Mouse (Mus musculus) embryonic facial prominence, embryonic 12.5 days (tissue): Measurements from ENCODE around the gene L2hgdh. TPM values are rescaled to one million over a fixed set of nuclear protein-coding genes. Genes with fewer than 3 reads are reported as not detected.

Source experiments
- ATAC-seq: fragments of 200-750 bp; cut with Nextera tagmentation; 2 replicates; pipeline ENCODE4 v1.8.0; 2017; ENCODE audit not compliant: insufficient number of reproducible peaks, insufficient read depth, low FRiP score, low TSS enrichment
- H3K27ac ChIP-seq: fragments of 300-500 bp; sonication (generic); 2 replicates; pipeline ENCODE4 v1.5.1; 2016; ENCODE audit warnings: mild to moderate bottlenecking
- H3K27me3 ChIP-seq: fragments of 300-500 bp; sonication (generic); 2 replicates; pipeline ENCODE4 v1.6.1; 2016; ENCODE audit warnings: mild to moderate bottlenecking, moderate library complexity
- H3K36me3 ChIP-seq: fragments of 300-500 bp; sonication (generic); 2 replicates; pipeline ENCODE4 v1.6.1; 2016; ENCODE audit warnings: mild to moderate bottlenecking
- H3K4me1 ChIP-seq: fragments of 300-500 bp; sonication (generic); 2 replicates; pipeline ENCODE4 v1.6.1; 2016
- H3K4me2 ChIP-seq: fragments of 300-500 bp; sonication (generic); replicated peaks from 2 replicates; pipeline ENCODE4 v1.6.1; 2016; ENCODE audit warnings: mild to moderate bottlenecking, moderate library complexity
- H3K4me3 ChIP-seq: fragments of 300-500 bp; sonication (generic); 2 replicates; pipeline ENCODE4 v1.5.1; 2016; ENCODE audit warnings: mild to moderate bottlenecking
- H3K9ac ChIP-seq: fragments of 300-500 bp; sonication (generic); 2 replicates; pipeline ENCODE4 v1.6.1; 2016; ENCODE audit warnings: mild to moderate bottlenecking, moderate library complexity
- H3K9me3 ChIP-seq: fragments of 300-500 bp; sonication (generic); 2 replicates; pipeline ENCODE4 v1.6.1; 2016; ENCODE audit warnings: mild to moderate bottlenecking, moderate library complexity
- WGBS: fragments of 180-500 bp; shearing (Covaris S2); methylation state at CpG from one replicate; pipeline ENCODE4 v1.1.7; 2016; 5-methylcytosine and 5-hydroxymethylcytosine counted together
- polyA plus RNA-seq: library from polyadenylated mRNA; unstranded; fragments of >200 nt; fragmentation: Nextera tagmentation; extraction: Ambion mirVana; gene quantifications from 2 replicates; pipeline ENCODE4 v1.2.1, GENCODE M21; 2016

Gene L2hgdh
- polyA plus RNA-seq: 19.7 and 21.2 TPM in 2 replicates

DNA sequence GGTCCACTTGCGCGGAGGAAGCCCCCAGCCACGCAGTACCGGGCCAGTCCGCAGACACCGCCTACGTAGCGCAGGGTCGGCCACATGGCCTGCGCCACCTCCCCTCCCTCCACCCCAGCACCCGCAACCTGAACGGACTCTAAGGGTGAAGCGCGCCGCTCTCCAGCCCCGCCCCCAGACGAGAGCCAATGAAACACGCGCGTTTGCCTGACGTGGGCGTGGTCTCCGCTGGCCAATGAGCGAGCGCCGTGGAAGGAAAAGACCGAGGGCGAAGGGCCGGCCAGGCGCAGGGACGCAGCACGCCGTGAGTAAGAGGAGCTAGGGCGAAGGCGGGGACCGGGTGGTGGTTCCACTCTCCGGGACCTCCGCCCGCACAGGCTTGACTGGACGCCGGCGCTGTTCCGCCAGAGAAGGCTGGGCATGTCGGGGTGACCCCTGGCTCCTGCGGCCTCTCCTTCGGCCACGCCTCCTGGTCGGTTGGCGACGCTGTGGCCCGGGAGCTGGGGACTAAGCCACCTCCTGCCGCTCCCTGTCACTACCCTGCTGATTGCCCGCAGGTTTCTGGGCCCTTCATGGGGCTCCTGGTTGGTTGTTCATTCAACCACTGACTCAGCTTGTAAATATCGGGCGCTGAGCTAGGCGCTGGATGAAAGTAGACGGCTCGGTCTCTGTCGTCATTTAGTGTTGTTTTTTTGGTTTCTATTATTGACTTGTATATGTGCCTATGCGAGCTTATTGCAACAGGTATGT lies at the start of gene L2hgdh, which contains the start of gene Atp5s:
TSS of gene L2hgdh (minus strand) at position 163 of the 750 bp plus-strand sequence.
TSS of gene Atp5s (plus strand) at position 240 of the 750 bp plus-strand sequence.
- H3K4me2 ChIP-seq: peak within 1 kb of the TSS; percentile 88
- peak within 1 kb of the TSS; percentile 77 for H3K9ac ChIP-seq
- peak within 1 kb of the TSS; percentile 60 for H3K4me3 ChIP-seq
- H3K9me3 ChIP-seq: 0 out of 2 replicates have a peak, but pooled peaks cover under 1% of the 10 kb centered on the region
- H3K27me3 ChIP-seq: no peaks in the 10 kb centered on the region
- peaks cover 15% of the 10 kb centered on the region; the same call in 1 of the 2 replicates for H3K4me1 ChIP-seq
- H3K36me3 ChIP-seq: peaks cover 8% of the 10 kb centered on the region; the same call in 1 of the 2 replicates
- peak; percentile 96 for ATAC-seq
- peak within 1 kb of the TSS; percentile 85 for H3K27ac ChIP-seq
- WGBS: under 1% methylated on average over 60 of the region's 60 CpGs

DNA sequence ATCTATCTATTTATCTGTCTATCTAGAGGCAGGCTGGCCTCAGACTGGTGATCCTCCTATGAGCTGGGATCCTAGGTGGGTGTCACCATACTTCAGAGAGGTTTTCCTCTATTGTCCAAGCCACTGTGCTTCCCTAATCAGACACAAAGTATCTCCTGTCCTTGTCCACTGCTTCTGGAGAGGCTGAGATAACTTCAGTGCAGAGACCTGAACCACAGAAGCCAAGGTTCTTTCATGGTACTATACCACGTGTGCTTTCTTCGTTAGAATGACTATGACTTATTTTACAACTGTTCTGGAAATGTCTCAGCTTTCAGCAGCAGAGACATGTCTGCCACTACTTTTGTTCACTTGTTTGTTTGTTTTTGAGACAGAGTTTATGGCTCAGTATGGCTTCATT lies 44.2 kb upstream of the L2hgdh start:
- Histone ChIP-seq H3K4me3 (no peak overlapping the region), H3K27me3 (no peaks in the 10 kb centered on the region), H3K27ac (no peak overlapping the region), H3K36me3 (no peaks in the 10 kb centered on the region), H3K9ac (no peak overlapping the region), H3K4me1 (peaks cover 6% of the 10 kb centered on the region), H3K4me2 (no peak overlapping the region), H3K9me3 (no peaks in the 10 kb centered on the region)
- ATAC-seq: no peak
- WGBS: 79% methylated on average over 2 of the region's 2 CpGs

DNA sequence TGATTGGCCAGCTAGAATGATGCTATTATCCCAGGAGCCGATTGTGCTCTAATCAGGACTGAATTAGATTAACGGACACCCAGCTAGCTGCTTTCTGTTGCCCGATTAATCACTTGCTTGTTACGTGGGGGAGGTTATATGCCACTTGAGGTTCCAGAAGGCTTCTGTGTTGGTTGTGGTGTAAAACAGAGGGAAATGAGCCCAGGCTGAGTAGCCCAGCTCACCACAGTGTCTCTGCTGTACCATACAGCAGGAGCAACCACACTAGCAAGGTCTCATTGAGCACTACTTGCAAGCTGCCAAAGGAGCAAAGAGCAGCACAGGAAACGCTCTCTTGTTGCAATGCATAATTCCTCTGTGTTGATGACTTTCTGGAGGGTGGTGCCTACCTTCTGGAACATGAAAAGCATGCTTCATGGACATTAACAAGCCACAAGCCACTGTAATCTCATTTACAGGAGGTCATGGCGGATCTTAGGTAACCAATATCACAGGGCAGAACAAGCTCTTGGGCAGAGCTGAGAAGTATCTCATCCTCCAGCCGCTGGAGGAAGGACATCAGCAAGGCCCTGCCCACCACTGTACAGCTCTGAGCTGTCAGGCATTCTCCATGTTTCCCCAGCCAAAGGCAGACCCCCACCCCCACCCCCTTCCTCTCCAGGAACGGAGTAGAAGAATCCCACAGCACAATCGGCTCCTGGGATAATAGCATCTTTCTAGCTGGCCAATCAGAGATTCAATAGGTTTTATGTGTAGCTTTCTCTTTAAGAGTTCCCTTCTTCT lies 43.0 kb upstream of the L2hgdh start:
- ATAC-seq: 0 out of 2 replicates have a peak, but pooled peaks have one; percentile 28
- no peak overlapping the region for H3K27ac ChIP-seq
- H3K36me3 ChIP-seq: no peaks in the 10 kb centered on the region
- H3K9me3 ChIP-seq: no peaks in the 10 kb centered on the region
- WGBS: 53% methylated on average over 9 of the region's 9 CpGs
- no peaks in the 10 kb centered on the region for H3K27me3 ChIP-seq
- no peak overlapping the region for H3K4me3 ChIP-seq
- no peak overlapping the region for H3K4me2 ChIP-seq
- H3K4me1 ChIP-seq: peaks cover 6% of the 10 kb centered on the region
- no peak overlapping the region for H3K9ac ChIP-seq

DNA sequence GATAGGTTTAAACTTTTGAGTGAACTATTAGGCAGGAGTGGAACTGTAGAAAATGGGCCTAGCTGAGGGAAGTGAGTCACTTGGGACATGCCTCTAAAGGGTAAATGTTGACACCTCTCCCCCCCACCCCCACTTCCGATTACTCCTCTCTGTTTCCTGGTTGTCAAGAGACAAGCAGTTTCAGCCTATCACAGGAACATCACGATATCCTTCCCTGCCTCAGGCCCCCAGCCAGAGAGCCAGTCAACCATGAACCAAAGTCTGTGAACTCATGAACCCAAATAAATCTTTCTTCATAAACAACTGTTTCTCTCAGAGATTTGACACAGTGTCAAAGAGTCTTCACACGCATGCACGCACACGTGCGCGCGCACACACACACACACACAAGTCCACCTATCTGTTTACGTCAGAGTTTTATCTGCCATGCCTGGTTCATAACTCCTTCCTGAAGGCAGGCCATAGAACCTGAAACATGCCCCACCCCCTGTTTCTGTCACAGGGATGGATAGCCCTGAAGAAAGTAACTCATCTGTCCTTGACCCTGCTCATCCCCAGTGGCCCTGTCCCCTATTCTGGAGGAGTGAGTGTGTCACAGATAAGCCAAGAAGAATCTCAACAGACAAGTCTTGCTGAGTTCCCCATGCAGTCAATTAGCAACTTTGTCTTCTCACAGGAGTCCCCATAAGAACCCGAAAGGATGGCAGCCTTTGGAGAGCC lies 41.7 kb upstream of the L2hgdh start:
- Histone ChIP-seq H3K9me3 (no peaks in the 10 kb centered on the region), H3K4me2 (no peak overlapping the region), H3K27ac (no peak overlapping the region), H3K4me1 (peaks cover 6% of the 10 kb centered on the region), H3K9ac (no peak overlapping the region), H3K4me3 (no peak overlapping the region), H3K36me3 (no peaks in the 10 kb centered on the region), H3K27me3 (no peaks in the 10 kb centered on the region)
- 79% methylated on average over 10 of the region's 10 CpGs for WGBS
- ATAC-seq: no peak

DNA sequence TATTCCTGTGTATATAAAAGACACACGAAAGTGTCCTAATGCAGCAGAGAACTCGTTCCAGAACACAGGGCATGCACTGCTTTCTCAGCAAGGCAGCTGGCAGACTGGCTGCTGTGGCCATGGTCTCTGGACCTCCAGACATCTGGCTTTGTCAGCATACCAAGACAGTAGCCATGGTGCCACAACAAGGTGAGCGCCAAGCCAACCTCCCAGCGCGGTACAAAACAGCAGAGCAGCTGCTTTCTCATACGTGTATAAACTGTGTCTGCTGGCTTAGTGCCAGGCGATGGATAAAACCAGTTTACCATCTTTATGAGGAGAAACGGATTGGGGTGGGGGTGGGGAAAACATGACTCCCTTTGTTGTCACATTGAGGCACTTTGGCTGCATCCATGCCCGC lies 40.9 kb upstream of the L2hgdh start:
- no peak overlapping the region for H3K4me3 ChIP-seq
- H3K27me3 ChIP-seq: no peaks in the 10 kb centered on the region
- H3K4me1 ChIP-seq: peaks cover 6% of the 10 kb centered on the region
- H3K9me3 ChIP-seq: no peaks in the 10 kb centered on the region
- H3K27ac ChIP-seq: no peak overlapping the region
- ATAC-seq: no peak
- H3K36me3 ChIP-seq: no peaks in the 10 kb centered on the region
- WGBS: 80% methylated on average over 9 of the region's 9 CpGs
- H3K9ac ChIP-seq: no peak overlapping the region
- H3K4me2 ChIP-seq: no peak overlapping the region

DNA sequence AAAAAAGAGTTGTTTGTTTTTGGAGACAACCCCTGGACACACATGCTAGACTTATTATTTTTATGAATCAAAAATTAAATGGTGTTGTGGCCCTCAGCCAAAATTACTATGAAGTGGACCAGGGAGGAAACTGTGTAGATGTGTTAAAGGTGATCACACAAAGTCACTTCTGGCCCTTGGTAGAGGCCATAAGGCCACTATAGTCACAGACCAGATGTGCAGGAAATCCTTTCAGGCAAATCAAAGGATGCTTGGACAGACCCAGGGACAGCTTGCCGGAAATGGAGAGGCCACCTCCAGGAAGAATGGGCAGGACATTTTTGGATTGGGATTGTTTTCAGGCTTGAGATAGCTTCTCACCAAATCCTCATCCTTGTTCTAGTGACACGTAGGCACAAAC lies 36.9 kb upstream of the L2hgdh start:
- no peak for ATAC-seq
- H3K9ac ChIP-seq: no peak overlapping the region
- WGBS: 50% methylated on average over 2 of the region's 2 CpGs
- H3K36me3 ChIP-seq: no peaks in the 10 kb centered on the region
- no peak overlapping the region for H3K27ac ChIP-seq
- no peaks in the 10 kb centered on the region for H3K9me3 ChIP-seq
- peaks cover 11% of the 10 kb centered on the region; the same call in 1 of the 2 replicates for H3K4me1 ChIP-seq
- H3K4me2 ChIP-seq: no peak overlapping the region
- no peak overlapping the region for H3K4me3 ChIP-seq
- no peaks in the 10 kb centered on the region for H3K27me3 ChIP-seq

DNA sequence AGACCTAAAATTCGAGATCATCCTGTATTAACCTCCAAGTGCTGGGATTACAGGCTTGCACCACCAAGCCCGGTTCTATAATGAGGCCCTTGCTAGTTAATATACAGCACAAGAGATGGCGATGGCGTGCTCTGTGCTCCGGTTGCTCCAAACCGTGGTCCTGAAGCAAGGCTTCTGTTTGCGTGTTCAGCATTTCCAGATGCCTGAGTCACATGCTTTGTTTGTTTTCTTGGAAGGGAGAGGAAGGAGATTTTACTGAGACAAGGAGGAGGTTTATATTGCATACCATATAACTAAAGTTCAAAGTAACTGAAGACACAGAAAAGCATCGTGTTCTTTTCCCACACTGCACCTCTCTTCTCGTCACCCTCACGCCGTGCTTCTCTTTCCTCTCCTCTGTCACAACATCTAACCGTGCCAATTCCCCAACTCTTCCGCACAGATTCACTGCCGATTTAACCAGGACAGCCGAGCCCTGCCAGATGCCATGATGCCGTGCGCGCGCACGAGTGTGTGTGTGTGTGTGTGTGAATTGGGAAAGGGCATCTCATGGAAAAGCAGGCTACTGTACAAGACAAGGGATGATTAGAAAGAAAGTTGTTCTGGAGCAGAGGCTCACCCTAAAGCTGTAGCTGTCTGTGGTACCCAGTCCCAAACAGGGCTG lies 36.2 kb upstream of the L2hgdh start:
- H3K36me3 ChIP-seq: no peaks in the 10 kb centered on the region
- H3K27me3 ChIP-seq: no peaks in the 10 kb centered on the region
- WGBS: 83% methylated on average over 20 of the region's 20 CpGs
- 0 out of 2 replicates have a peak overlapping the region, but pooled peaks have one; percentile 8 for H3K27ac ChIP-seq
- no peak for ATAC-seq
- no peaks in the 10 kb centered on the region for H3K9me3 ChIP-seq
- H3K4me1 ChIP-seq: peaks cover 11% of the 10 kb centered on the region; the same call in 1 of the 2 replicates
- H3K4me3 ChIP-seq: no peak overlapping the region
- no peak overlapping the region for H3K9ac ChIP-seq
- no peak overlapping the region for H3K4me2 ChIP-seq

DNA sequence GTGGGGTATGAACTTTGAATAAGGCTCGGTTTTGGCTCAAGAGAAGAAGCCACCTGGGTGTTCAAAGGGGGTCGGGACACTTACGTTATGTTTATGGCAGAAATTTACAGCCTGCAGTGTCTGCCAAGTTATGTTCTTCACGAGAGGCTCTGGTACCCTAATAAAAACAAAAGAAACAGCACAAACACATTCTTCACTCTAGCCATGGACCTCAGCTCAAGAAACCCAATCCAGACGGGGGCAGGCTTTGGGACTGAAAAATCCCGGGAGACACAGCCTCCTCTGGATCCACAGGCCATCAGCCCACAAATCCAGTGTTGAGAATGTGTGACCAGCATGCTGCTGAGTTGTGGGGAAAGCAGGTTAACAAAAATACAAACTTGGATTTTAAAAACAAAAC lies 35.3 kb upstream of the L2hgdh start:
- ATAC-seq: no peak
- Histone ChIP-seq H3K4me1 (peaks cover 11% of the 10 kb centered on the region; the same call in 1 of the 2 replicates), H3K27ac (peak overlapping the region; percentile 1; the same call in 1 of the 2 replicates), H3K9ac (no peak overlapping the region), H3K9me3 (no peaks in the 10 kb centered on the region), H3K36me3 (no peaks in the 10 kb centered on the region), H3K27me3 (no peaks in the 10 kb centered on the region), H3K4me2 (no peak overlapping the region), H3K4me3 (no peak overlapping the region)
- WGBS: 60% methylated on average over 6 of the region's 6 CpGs

DNA sequence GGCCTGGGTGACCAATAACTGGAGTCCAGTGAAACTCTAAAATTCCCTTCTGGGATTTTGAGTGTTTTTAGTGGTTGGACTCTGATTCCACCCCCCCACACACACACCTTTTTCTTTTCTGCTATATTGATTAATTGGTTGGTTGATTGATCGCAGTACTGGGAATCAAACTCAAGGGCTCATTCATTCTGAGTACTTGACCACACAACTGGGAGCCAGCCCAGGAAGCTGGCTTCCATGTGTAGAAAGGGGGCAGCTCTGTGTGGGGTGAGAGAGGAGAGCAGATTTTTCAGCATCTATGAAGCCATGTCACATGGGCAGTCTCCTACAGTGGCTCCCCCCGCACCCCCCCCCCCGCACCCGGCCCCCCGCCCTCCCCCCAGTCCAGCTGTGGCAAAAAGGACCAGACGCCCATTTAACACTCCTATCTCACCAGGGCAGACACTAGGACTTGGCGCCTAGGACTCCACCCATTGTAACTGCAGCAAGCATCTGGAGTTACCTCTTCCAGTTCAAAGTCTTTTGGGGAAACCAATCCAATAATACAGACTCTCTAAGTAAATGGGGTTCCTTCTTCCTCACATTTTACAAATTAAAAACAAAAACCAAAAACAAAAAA lies 34.7 kb upstream of the L2hgdh start:
- peak overlapping the region; percentile 33; the same call in 1 of the 2 replicates for H3K27ac ChIP-seq

DNA sequence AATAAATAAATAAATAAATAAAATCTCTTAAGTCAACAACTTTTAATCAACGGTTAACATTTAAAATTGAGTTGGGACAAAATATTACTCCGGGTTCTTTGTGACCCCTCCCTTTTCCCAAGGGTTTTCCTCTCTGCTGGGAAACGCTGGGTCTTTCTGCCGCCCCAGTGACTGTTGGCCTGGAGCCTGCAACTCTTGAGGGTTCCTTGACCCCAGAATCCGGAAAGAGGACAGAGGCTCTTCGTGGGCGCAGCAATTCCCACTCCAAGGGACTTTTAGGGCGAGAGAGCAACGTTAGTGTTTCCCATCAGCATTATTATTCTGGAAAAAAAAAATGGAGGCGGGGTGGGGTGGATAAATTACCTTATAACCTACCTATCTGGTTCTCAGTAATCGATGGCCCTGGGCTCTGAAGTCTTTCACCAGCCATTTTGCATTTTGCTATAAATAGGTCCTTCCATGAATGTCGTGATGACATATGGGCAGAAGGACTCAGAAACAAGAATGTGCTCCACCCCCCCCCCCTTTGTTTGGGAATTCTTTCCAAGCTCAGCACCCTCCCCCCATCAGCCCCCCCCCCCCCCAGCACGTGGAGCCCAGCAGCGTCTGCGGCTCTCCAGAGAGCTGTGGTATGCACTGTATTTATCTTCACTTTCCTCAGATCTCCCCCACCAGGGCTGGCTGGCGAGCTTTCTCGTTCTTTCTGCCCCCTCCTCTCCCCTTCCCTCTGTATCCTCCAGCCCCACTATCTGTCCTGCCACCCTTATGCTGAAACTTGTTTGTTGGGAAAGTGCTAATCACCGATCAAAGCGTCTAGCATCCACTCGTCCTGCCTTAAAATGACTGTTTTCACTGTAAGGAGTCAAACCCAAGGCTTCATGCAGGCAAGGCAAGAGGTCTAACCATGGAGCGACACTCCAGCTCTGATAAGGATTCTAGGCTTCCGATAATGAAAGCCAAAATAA lies 33.8 kb upstream of the L2hgdh start:
- H3K9ac ChIP-seq: no peak overlapping the region; the same call in 1 of the 2 replicates
- 0 out of 2 replicates have a peak, but pooled peaks have one; percentile 48 for ATAC-seq

More for the DNA sequence above, 34.7 kb upstream of the L2hgdh start:
- 48% methylated on average over 7 of the region's 7 CpGs for WGBS
- no peaks in the 10 kb centered on the region for H3K9me3 ChIP-seq
- no peak for ATAC-seq
- no peak overlapping the region for H3K4me3 ChIP-seq
- peak overlapping the region; percentile 48; the same call in 1 of the 2 replicates for H3K4me2 ChIP-seq
- H3K27me3 ChIP-seq: no peaks in the 10 kb centered on the region
- H3K4me1 ChIP-seq: peaks cover 11% of the 10 kb centered on the region; the same call in 1 of the 2 replicates
- no peaks in the 10 kb centered on the region for H3K36me3 ChIP-seq
- no peak overlapping the region for H3K9ac ChIP-seq

More for the DNA sequence above, 33.8 kb upstream of the L2hgdh start:
- 8% methylated on average over 22 of the region's 22 CpGs for WGBS
- Histone ChIP-seq H3K4me3 (no peak overlapping the region), H3K27me3 (no peaks in the 10 kb centered on the region), H3K4me2 (peak overlapping the region; percentile 48), H3K36me3 (no peaks in the 10 kb centered on the region), H3K27ac (peak overlapping the region; percentile 75; the same call in 1 of the 2 replicates), H3K9me3 (no peaks in the 10 kb centered on the region), H3K4me1 (peaks cover 11% of the 10 kb centered on the region; the same call in 1 of the 2 replicates)
